Mouse (Mus musculus) stomach, embryonic 16.5 days (tissue): ENCODE results near the gene Tnnc1. TPM values are rescaled to one million over a fixed set of nuclear protein-coding genes. Genes with fewer than 3 reads are reported as not detected.

Experiments
- ATAC-seq: fragments of 200-750 bp; cut with Nextera tagmentation; 2 replicates; pipeline ENCODE4 v1.8.0; 2017; ENCODE audit warnings: moderate number of reproducible peaks, moderate TSS enrichment; ENCODE audit not compliant: insufficient read depth, low FRiP score
- H3K27ac ChIP-seq: fragments of 300-500 bp; sonication (generic); 2 replicates; pipeline ENCODE4 v1.5.1; 2014; ENCODE audit warnings: low read length
- H3K27me3 ChIP-seq: fragments of 300-500 bp; sonication (generic); 2 replicates; pipeline ENCODE4 v1.6.1; 2014; ENCODE audit warnings: low read length, control low read depth, mixed read lengths; ENCODE audit not compliant: control insufficient read depth, insufficient read depth
- H3K36me3 ChIP-seq: fragments of 300-500 bp; sonication (generic); 2 replicates; pipeline ENCODE4 v1.6.1; 2014; ENCODE audit warnings: low read length; ENCODE audit not compliant: control insufficient read depth, insufficient read depth
- H3K4me1 ChIP-seq: fragments of 300-500 bp; sonication (generic); 2 replicates; pipeline ENCODE4 v1.6.1; 2014; ENCODE audit warnings: low read length, control low read depth, mixed read lengths; ENCODE audit not compliant: control insufficient read depth, insufficient read depth
- H3K4me2 ChIP-seq: fragments of 300-500 bp; sonication (generic); 2 replicates; pipeline ENCODE4 v1.6.1; 2014; ENCODE audit warnings: low read depth, low read length, mixed read lengths
- H3K4me3 ChIP-seq: fragments of 300-500 bp; sonication (generic); replicated peaks from 2 replicates; pipeline ENCODE4 v1.5.1; 2014; ENCODE audit warnings: mild to moderate bottlenecking, low read length
- H3K9ac ChIP-seq: fragments of 300-500 bp; sonication (generic); 2 replicates; pipeline ENCODE4 v1.6.1; 2014; ENCODE audit warnings: low read length
- H3K9me3 ChIP-seq: fragments of 300-500 bp; sonication (generic); replicated peaks from 2 replicates; pipeline ENCODE4 v1.6.1; 2016; ENCODE audit warnings: low read length, control low read depth; ENCODE audit not compliant: control insufficient read depth
- WGBS: fragments of 180-500 bp; shearing (Covaris S2); extraction: QIAGEN DNeasy Blood & Tissue Kit; methylation state at CpG from one replicate; pipeline ENCODE4 v1.1.7; 2014; 5-methylcytosine and 5-hydroxymethylcytosine counted together
- polyA plus RNA-seq: library from polyadenylated mRNA; unstranded; fragments of >200 nt; fragmentation: Nextera tagmentation; extraction: Ambion mirVana; gene quantifications from 2 replicates; pipeline ENCODE4 v1.2.1, GENCODE M21; 2015

Gene Tnnc1
- polyA plus RNA-seq, 1 experiment from 2014 or later: 46.9 TPM

GRCm38 (mm10) chr14:31191936-31192335, 16.2 kb upstream of the Tnnc1 start:
- 74% methylated on average over 2 of the region's 2 CpGs for WGBS
- Histone ChIP-seq H3K9ac (no peak overlapping the region), H3K27me3 (no peaks in the 10 kb centered on the region), H3K4me2 (no peak overlapping the region), H3K4me1 (no peaks in the 10 kb centered on the region), H3K9me3 (no peaks in the 10 kb centered on the region), H3K36me3 (peaks cover 44% of the 10 kb centered on the region), H3K27ac (no peak overlapping the region), H3K4me3 (no peak overlapping the region)
- no peak for ATAC-seq

GRCm38 (mm10) chr14:31193791-31194190, 14.3 kb upstream of the Tnnc1 start:
- 0 out of 2 replicates have a peak, but pooled peaks cover 5% of the 10 kb centered on the region for H3K4me1 ChIP-seq
- H3K4me3 ChIP-seq: no peak overlapping the region
- H3K27me3 ChIP-seq: no peaks in the 10 kb centered on the region
- no peaks in the 10 kb centered on the region for H3K9me3 ChIP-seq
- no peak overlapping the region for H3K27ac ChIP-seq
- WGBS: 76% methylated on average over 7 of the region's 7 CpGs
- H3K4me2 ChIP-seq: no peak overlapping the region
- H3K36me3 ChIP-seq: peaks cover 27% of the 10 kb centered on the region
- ATAC-seq: no peak
- no peak overlapping the region for H3K9ac ChIP-seq

- H3K4me1 ChIP-seq: 0 out of 2 replicates have a peak, but pooled peaks cover 5% of the 10 kb centered on the region
- H3K36me3 ChIP-seq: peaks cover 22% of the 10 kb centered on the region
- no peak overlapping the region for H3K27ac ChIP-seq
- H3K27me3 ChIP-seq: no peaks in the 10 kb centered on the region
- no peak overlapping the region for H3K9ac ChIP-seq
- ATAC-seq: no peak
- no peaks in the 10 kb centered on the region for H3K9me3 ChIP-seq
- no peak overlapping the region for H3K4me2 ChIP-seq
- 85% methylated on average over 2 of the region's 2 CpGs for WGBS
- H3K4me3 ChIP-seq: no peak overlapping the region
Measured at GRCm38 (mm10) chr14:31194441-31194840, 13.7 kb upstream of the Tnnc1 start.

- Histone ChIP-seq H3K36me3 (peaks cover 21% of the 10 kb centered on the region), H3K4me2 (no peak overlapping the region), H3K4me3 (no peak overlapping the region), H3K27ac (peak overlapping the region; percentile 21; the same call in 1 of the 2 replicates), H3K9me3 (no peaks in the 10 kb centered on the region), H3K4me1 (0 out of 2 replicates have a peak, but pooled peaks cover 5% of the 10 kb centered on the region), H3K27me3 (no peaks in the 10 kb centered on the region), H3K9ac (no peak overlapping the region)
- WGBS: 65% methylated on average over 14 of the region's 14 CpGs
- peak; percentile 52; the same call in 1 of the 2 replicates for ATAC-seq
Measured at GRCm38 (mm10) chr14:31194891-31195513, 13.1 kb upstream of the Tnnc1 start.

GRCm38 (mm10) chr14:31195521-31195920, 12.6 kb upstream of the Tnnc1 start:
- H3K27ac ChIP-seq: peak overlapping the region; percentile 21; the same call in 1 of the 2 replicates

GRCm38 (mm10) chr14:31195968-31196367, 12.1 kb upstream of the Tnnc1 start:
- ATAC-seq: peak; percentile 9; the same call in 1 of the 2 replicates
- Histone ChIP-seq H3K4me1 (0 out of 2 replicates have a peak, but pooled peaks cover 5% of the 10 kb centered on the region), H3K9me3 (no peaks in the 10 kb centered on the region), H3K27ac (no peak overlapping the region), H3K9ac (no peak overlapping the region; the same call in 1 of the 2 replicates), H3K27me3 (no peaks in the 10 kb centered on the region), H3K36me3 (0 out of 2 replicates have a peak, but pooled peaks cover 15% of the 10 kb centered on the region), H3K4me2 (no peak overlapping the region), H3K4me3 (no peak overlapping the region)

More at GRCm38 (mm10) chr14:31195521-31195920, 12.6 kb upstream of the Tnnc1 start:
- H3K4me2 ChIP-seq: no peak overlapping the region
- 0 out of 2 replicates have a peak, but pooled peaks cover 16% of the 10 kb centered on the region for H3K36me3 ChIP-seq
- no peak overlapping the region for H3K9ac ChIP-seq
- 90% methylated on average over 4 of the region's 4 CpGs for WGBS
- H3K27me3 ChIP-seq: no peaks in the 10 kb centered on the region
- H3K9me3 ChIP-seq: no peaks in the 10 kb centered on the region
- no peak for ATAC-seq
- 0 out of 2 replicates have a peak, but pooled peaks cover 5% of the 10 kb centered on the region for H3K4me1 ChIP-seq
- no peak overlapping the region for H3K4me3 ChIP-seq

GRCm38 (mm10) chr14:31197547-31198516, 10.3 kb upstream of the Tnnc1 start:
- H3K27ac ChIP-seq: no peak overlapping the region
- 67% methylated on average over 16 of the region's 16 CpGs for WGBS

GRCm38 (mm10) chr14:31199599-31199998, 8.5 kb upstream of the Tnnc1 start:
- Histone ChIP-seq H3K36me3 (peaks cover 17% of the 10 kb centered on the region), H3K27me3 (no peaks in the 10 kb centered on the region), H3K4me1 (peaks cover 9% of the 10 kb centered on the region), H3K9me3 (no peaks in the 10 kb centered on the region), H3K27ac (no peak overlapping the region), H3K9ac (no peak overlapping the region), H3K4me3 (no peak overlapping the region), H3K4me2 (no peak overlapping the region)
- ATAC-seq: no peak
- 89% methylated on average over 7 of the region's 7 CpGs for WGBS

More at GRCm38 (mm10) chr14:31197547-31198516, 10.3 kb upstream of the Tnnc1 start:
- H3K9me3 ChIP-seq: no peaks in the 10 kb centered on the region
- H3K4me1 ChIP-seq: 0 out of 2 replicates have a peak, but pooled peaks cover 5% of the 10 kb centered on the region
- no peaks in the 10 kb centered on the region for H3K27me3 ChIP-seq
- no peak; the same call in 1 of the 2 replicates for ATAC-seq
- H3K4me2 ChIP-seq: no peak overlapping the region
- H3K9ac ChIP-seq: no peak overlapping the region; the same call in 1 of the 2 replicates
- H3K36me3 ChIP-seq: peaks cover 12% of the 10 kb centered on the region
- no peak overlapping the region for H3K4me3 ChIP-seq
